ENCODE assay signal across 35 mouse cellular contexts in the genomic region with DNA sequence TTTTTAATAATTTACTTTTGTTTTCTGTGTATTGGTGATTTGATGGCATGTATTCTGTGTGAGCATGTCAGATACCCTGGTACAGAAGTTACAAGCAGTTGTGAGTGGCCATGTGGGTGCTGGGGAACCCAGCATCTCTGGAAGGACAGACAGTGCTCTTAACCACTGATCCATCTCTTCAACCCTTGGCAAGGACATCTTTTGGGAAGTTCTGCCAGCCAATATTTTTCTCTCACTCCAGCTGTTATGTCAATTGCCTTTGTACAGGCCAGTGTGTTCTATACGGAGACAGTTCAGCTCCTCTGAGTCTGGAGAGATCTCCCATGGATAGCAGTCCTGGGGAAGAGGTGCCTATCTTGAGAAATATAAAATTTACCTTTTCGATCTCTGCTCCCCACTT. TPM values are rescaled to one million over a fixed set of nuclear protein-coding genes. Genes with fewer than 3 reads are reported as not detected.
"Had no signal": no experiment of that assay in that cellular context is flagged by ENCODE, and none has a peak within 500 bp of the region (broad histone marks: within the 10 kb centered on the region; RNA-seq: fewer than 3 reads in every experiment).

No protein-coding gene starts in this region.

- H3K9me3 ChIP-seq: heart, embryonic 10.5 days; heart, embryonic 15.5 days; hindbrain, embryonic 10.5 days; hindbrain, embryonic 12.5 days; hindbrain, embryonic 13.5 days; hindbrain, embryonic 15.5 days; intestine, embryonic 15.5 days; kidney, embryonic 15.5 days had no signal

- H3K4me2 ChIP-seq: heart, embryonic 11.5 days; heart, embryonic 13.5 days; heart, embryonic 15.5 days; hindbrain, embryonic 12.5 days; hindbrain, embryonic 13.5 days; hindbrain, embryonic 14.5 days; hindbrain, embryonic 15.5 days; intestine, embryonic 15.5 days; kidney, embryonic 15.5 days had no signal

- DNase-seq: heart, postnatal 10 days; heart, postnatal 14 days; heart, postnatal 36 days; heart, postnatal 4 days; kidney, adult 11 months; kidney, adult 18-20 months; kidney, adult 2 months; kidney, adult 8-10 months; kidney, adult 9 months; kidney, postnatal 10 days; kidney, postnatal 14 days; kidney, postnatal 25 days; kidney, postnatal 36 days; kidney, postnatal 4 days; layer of hippocampus, adult 9-11 months; layer of hippocampus, postnatal 36 days had no signal

- H3K27ac ChIP-seq: heart, embryonic 10.5 days; heart, embryonic 13.5 days; heart, embryonic 15.5 days; hindbrain, embryonic 10.5 days; hindbrain, embryonic 12.5 days; hindbrain, embryonic 13.5 days; hindbrain, embryonic 14.5 days; hindbrain, embryonic 15.5 days; hindbrain, postnatal 0 days; intestine, embryonic 15.5 days; kidney, embryonic 15.5 days; kidney, postnatal 0 days; layer of hippocampus, adult 2 months had no signal

- H3K4me1 ChIP-seq: heart, embryonic 15.5 days; hindbrain, embryonic 12.5 days; hindbrain, embryonic 13.5 days; hindbrain, embryonic 15.5 days; intestine, embryonic 15.5 days had no signal

- H3K36me3 ChIP-seq: heart, embryonic 10.5 days; heart, embryonic 13.5 days; heart, embryonic 15.5 days; hindbrain, embryonic 10.5 days; hindbrain, embryonic 12.5 days; hindbrain, embryonic 13.5 days; hindbrain, embryonic 15.5 days; intestine, embryonic 15.5 days; kidney, embryonic 15.5 days had no signal

- H3K4me3 ChIP-seq: heart, embryonic 10.5 days; heart, embryonic 13.5 days; heart, embryonic 15.5 days; hindbrain, embryonic 10.5 days; hindbrain, embryonic 12.5 days; hindbrain, embryonic 13.5 days; hindbrain, embryonic 15.5 days; intestine, embryonic 15.5 days; kidney, embryonic 15.5 days; layer of hippocampus, adult 2 months had no signal

- H3K9ac ChIP-seq: heart, embryonic 13.5 days; heart, embryonic 15.5 days; hindbrain, embryonic 12.5 days; hindbrain, embryonic 13.5 days; hindbrain, embryonic 14.5 days; hindbrain, embryonic 15.5 days; intestine, embryonic 15.5 days; kidney, embryonic 15.5 days had no signal

- ATAC-seq: hindbrain, embryonic 16.5 days; hindbrain, postnatal 0 days; inflammation-experienced regulatory T-cells, adult 6 months; intestine, embryonic 15.5 days; intestine, embryonic 16.5 days; intestine, postnatal 0 days had no signal

- H3K27me3 ChIP-seq: heart, embryonic 13.5 days; heart, embryonic 15.5 days; hindbrain, embryonic 12.5 days; hindbrain, embryonic 13.5 days; hindbrain, embryonic 15.5 days; intestine, embryonic 15.5 days; kidney, embryonic 15.5 days had no signal

RNA-seq across cellular contexts. Expression of gene Ddc, which starts 24.2 kb away (rescaled TPM):
- total RNA-seq: hematopoietic stem cell, adult 5-6 weeks had no signal
